Comparison of ENCODE assay signal across 26 mouse cellular contexts in the genomic region with DNA sequence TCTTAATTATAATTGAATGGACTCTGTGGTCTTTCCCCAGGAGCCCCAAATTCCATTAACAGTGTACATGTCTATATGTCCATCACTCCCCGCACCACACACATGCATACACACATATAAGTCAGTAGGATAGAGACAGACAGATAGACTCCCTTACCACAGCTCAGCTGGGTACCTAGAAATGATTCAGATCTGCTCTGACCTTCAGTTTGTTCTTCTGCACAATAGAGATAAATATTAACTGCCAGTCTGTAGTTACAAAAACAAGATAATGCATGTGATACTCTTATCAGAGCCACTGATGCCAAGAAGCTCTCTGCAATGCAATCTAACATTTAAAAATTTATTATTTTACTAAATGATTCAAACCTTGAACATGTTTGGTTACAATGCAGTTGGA.
"Had no signal": no experiment of that assay in that cellular context is flagged by ENCODE, and none has a peak within 500 bp of the region (broad histone marks: within the 10 kb centered on the region; RNA-seq: fewer than 3 reads in every experiment).

No protein-coding gene starts in this region.

- H3K36me3 ChIP-seq: heart, embryonic 10.5 days; heart, embryonic 12.5 days; hindbrain, embryonic 10.5 days; hindbrain, embryonic 12.5 days; intestine, embryonic 15.5 days; limb, embryonic 13.5 days; limb, embryonic 15.5 days; liver, embryonic 12.5 days had no signal

- H3K9me3 ChIP-seq: heart, embryonic 10.5 days; heart, embryonic 12.5 days; hindbrain, embryonic 10.5 days; hindbrain, embryonic 12.5 days; intestine, embryonic 15.5 days; limb, embryonic 13.5 days; limb, embryonic 15.5 days; liver, embryonic 12.5 days had no signal

- H3K4me2 ChIP-seq: heart, embryonic 12.5 days; hindbrain, embryonic 12.5 days; hindbrain, embryonic 14.5 days; intestine, embryonic 15.5 days; limb, embryonic 13.5 days; limb, embryonic 15.5 days; liver, embryonic 12.5 days had no signal

- H3K9ac ChIP-seq: heart, embryonic 12.5 days; hindbrain, embryonic 12.5 days; hindbrain, embryonic 14.5 days; intestine, embryonic 15.5 days; limb, embryonic 13.5 days; limb, embryonic 15.5 days; liver, embryonic 12.5 days; liver, embryonic 14.5 days had no signal

- H3K4me3 ChIP-seq: gastrocnemius, adult 2 months; heart, embryonic 10.5 days; heart, embryonic 12.5 days; hindbrain, embryonic 10.5 days; hindbrain, embryonic 12.5 days; intestine, embryonic 15.5 days; limb, embryonic 13.5 days; limb, embryonic 15.5 days; liver, embryonic 12.5 days had no signal

- DNase-seq: gastrocnemius, adult 2 months; gastrocnemius, postnatal 10 days; gastrocnemius, postnatal 25 days; heart, adult 18-20 months; heart, postnatal 10 days; heart, postnatal 4 days; kidney, adult 18-20 months; kidney, adult 8-10 months; kidney, postnatal 14 days; kidney, postnatal 36 days; layer of hippocampus, adult 9-11 months; layer of hippocampus, postnatal 36 days; left cerebral cortex, postnatal 4 days had no signal

- H3K27me3 ChIP-seq: heart, embryonic 12.5 days; hindbrain, embryonic 12.5 days; intestine, embryonic 15.5 days; limb, embryonic 13.5 days; limb, embryonic 15.5 days; liver, embryonic 12.5 days had no signal

- ATAC-seq: hindbrain, embryonic 16.5 days; inflammation-experienced regulatory T-cells, adult 6 months; intestine, embryonic 15.5 days; intestine, postnatal 0 days; liver, embryonic 12.5 days had no signal

- H3K27ac ChIP-seq: gastrocnemius, adult 2 months; heart, embryonic 10.5 days; hindbrain, embryonic 10.5 days; hindbrain, embryonic 12.5 days; hindbrain, embryonic 14.5 days; intestine, embryonic 15.5 days; limb, embryonic 13.5 days; limb, embryonic 15.5 days; liver, embryonic 12.5 days; liver, embryonic 14.5 days had no signal

- H3K4me1 ChIP-seq: heart, embryonic 10.5 days; heart, embryonic 12.5 days; hindbrain, embryonic 10.5 days; hindbrain, embryonic 12.5 days; intestine, embryonic 15.5 days; limb, embryonic 13.5 days; limb, embryonic 15.5 days; liver, embryonic 12.5 days had no signal
